Mouse (Mus musculus) E14TG2a.4 (cell line): ENCODE results near the gene Wfdc5.

Experiments used
- H3K27me3 ChIP-seq: 2 replicates; pipeline ENCODE4 v1.6.1; 2014; ENCODE audit warnings: low read length, control low read depth; ENCODE audit not compliant: insufficient read depth
- H3K36me3 ChIP-seq: 2 replicates; pipeline ENCODE4 v1.6.1; 2014; ENCODE audit warnings: low read length, control low read depth; ENCODE audit not compliant: insufficient read depth
- H3K4me1 ChIP-seq: replicated peaks from 2 replicates; pipeline ENCODE4 v1.6.1; 2014; ENCODE audit warnings: low read depth, low read length, control low read depth
- H3K4me3 ChIP-seq: replicated peaks from 2 replicates; pipeline ENCODE4 v1.5.1; 2014; ENCODE audit warnings: mild to moderate bottlenecking, low read length
- H3K9me3 ChIP-seq: 2 replicates; pipeline ENCODE4 v1.6.1; 2014; ENCODE audit warnings: low read length, control low read depth
- CTCF ChIP-seq: conservative IDR thresholded peaks from 2 replicates; pipeline ENCODE4 v1.5.1; 2014; ENCODE audit warnings: low read length
- NANOG ChIP-seq: IDR thresholded peaks from 2 replicates; pipeline ENCODE4 v1.6.1; 2014; ENCODE audit warnings: borderline replicate concordance, low read length, mixed read lengths
- POU5F1 ChIP-seq: IDR thresholded peaks from 2 replicates; pipeline ENCODE4 v1.6.1; 2014; ENCODE audit warnings: low read length, borderline replicate concordance

Gene Wfdc5

GRCm38 (mm10) chr2:164183340-164183739 lies 798 bp upstream of the Wfdc5 start:
- Histone ChIP-seq H3K9me3 (no peaks in the 10 kb centered on the region), H3K4me1 (peaks cover 12% of the 10 kb centered on the region), H3K27me3 (peaks cover 13% of the 10 kb centered on the region), H3K36me3 (no peaks in the 10 kb centered on the region), H3K4me3 (no peak overlapping the region)
- no peak for TF ChIP-seq NANOG

- Histone ChIP-seq H3K4me1 (peaks cover 12% of the 10 kb centered on the region), H3K9me3 (no peaks in the 10 kb centered on the region), H3K4me3 (no peak overlapping the region), H3K27me3 (peaks cover 31% of the 10 kb centered on the region), H3K36me3 (no peaks in the 10 kb centered on the region)
- TF ChIP-seq NANOG (no peak), POU5F1 (no peak), CTCF (no peak)
Observed at GRCm38 (mm10) chr2:164180770-164181169, 1.8 kb downstream of the Wfdc5 start.

- H3K9me3 ChIP-seq = no peaks in the 10 kb centered on the region
- H3K27me3 ChIP-seq = peaks cover 33% of the 10 kb centered on the region
- peaks cover 12% of the 10 kb centered on the region for H3K4me1 ChIP-seq
- no peak overlapping the region for H3K4me3 ChIP-seq
- TF ChIP-seq CTCF (peak; percentile 20; the same call in 1 of the 2 replicates), NANOG (no peak)
- H3K36me3 ChIP-seq = no peaks in the 10 kb centered on the region
Observed at GRCm38 (mm10) chr2:164180124-164180523, 2.4 kb downstream of the Wfdc5 start.

- no peak overlapping the region for H3K4me3 ChIP-seq
- no peaks in the 10 kb centered on the region for H3K9me3 ChIP-seq
- no peaks in the 10 kb centered on the region for H3K36me3 ChIP-seq
- H3K4me1 ChIP-seq = no peaks in the 10 kb centered on the region
- peaks cover 39% of the 10 kb centered on the region for H3K27me3 ChIP-seq
- no peak for TF ChIP-seq POU5F1
- TF ChIP-seq CTCF = no peak
- no peak for TF ChIP-seq NANOG
Observed at GRCm38 (mm10) chr2:164177831-164178230, 4.7 kb downstream of the Wfdc5 start.

- Histone ChIP-seq H3K9me3 (no peaks in the 10 kb centered on the region), H3K4me1 (peaks cover 8% of the 10 kb centered on the region), H3K36me3 (no peaks in the 10 kb centered on the region), H3K4me3 (no peak overlapping the region), H3K27me3 (peaks cover 48% of the 10 kb centered on the region)
- TF ChIP-seq POU5F1 = no peak
- TF ChIP-seq CTCF = no peak
- no peak for TF ChIP-seq NANOG
Observed at GRCm38 (mm10) chr2:164175850-164176249, 6.7 kb downstream of the Wfdc5 start.

- Histone ChIP-seq H3K27me3 (peaks cover 58% of the 10 kb centered on the region), H3K4me3 (no peak overlapping the region), H3K36me3 (no peaks in the 10 kb centered on the region), H3K4me1 (peaks cover 11% of the 10 kb centered on the region), H3K9me3 (no peaks in the 10 kb centered on the region)
- no peak for TF ChIP-seq NANOG
Observed at GRCm38 (mm10) chr2:164174649-164175395, 7.7 kb downstream of the Wfdc5 start.

GRCm38 (mm10) chr2:164173394-164173793 lies 9.1 kb downstream of the Wfdc5 start:
- peaks cover 11% of the 10 kb centered on the region for H3K4me1 ChIP-seq
- no peak for TF ChIP-seq CTCF
- H3K4me3 ChIP-seq = no peak overlapping the region
- H3K9me3 ChIP-seq = no peaks in the 10 kb centered on the region
- H3K36me3 ChIP-seq = no peaks in the 10 kb centered on the region
- peaks cover 69% of the 10 kb centered on the region for H3K27me3 ChIP-seq

- no peaks in the 10 kb centered on the region for H3K36me3 ChIP-seq
- peaks cover 76% of the 10 kb centered on the region for H3K27me3 ChIP-seq
- no peak for TF ChIP-seq NANOG
- TF ChIP-seq CTCF = no peak
- no peak for TF ChIP-seq POU5F1
- H3K4me3 ChIP-seq = peak within 1 kb of the TSS; percentile 66
- H3K9me3 ChIP-seq = no peaks in the 10 kb centered on the region
- H3K4me1 ChIP-seq = peaks cover 16% of the 10 kb centered on the region
Observed at GRCm38 (mm10) chr2:164170902-164171301, 11.6 kb downstream of the Wfdc5 start, which contains the start of gene Kcns1. TSS of gene Kcns1 (minus strand) at chr2:164171113.

GRCm38 (mm10) chr2:164170326-164170725 lies 12.2 kb downstream of the Wfdc5 start:
- H3K36me3 ChIP-seq = no peaks in the 10 kb centered on the region
- no peaks in the 10 kb centered on the region for H3K9me3 ChIP-seq
- peaks cover 16% of the 10 kb centered on the region for H3K4me1 ChIP-seq
- no peak overlapping the region for H3K4me3 ChIP-seq
- no peak for TF ChIP-seq POU5F1
- no peak for TF ChIP-seq NANOG
- H3K27me3 ChIP-seq = peaks cover 82% of the 10 kb centered on the region

GRCm38 (mm10) chr2:164168571-164168946 lies 14.0 kb downstream of the Wfdc5 start:
- TF ChIP-seq NANOG (no peak), POU5F1 (no peak), CTCF (no peak)
- H3K4me3 ChIP-seq = peak overlapping the region; percentile 69
- H3K36me3 ChIP-seq = no peaks in the 10 kb centered on the region
- peaks cover 16% of the 10 kb centered on the region for H3K4me1 ChIP-seq
- H3K27me3 ChIP-seq = peaks cover 85% of the 10 kb centered on the region
- no peaks in the 10 kb centered on the region for H3K9me3 ChIP-seq
